Mouse (Mus musculus) macrophage (primary cell): ENCODE data around the gene Zfp518a. TPM values are rescaled to one million over a fixed set of nuclear protein-coding genes. Genes with fewer than 3 reads are reported as not detected.

Source experiments
- H3K27ac ChIP-seq: fragments of 350-480 bp; formaldehyde crosslinking; 2 replicates; pipeline ENCODE4 v1.9.0; 2021
- H3K36me3 ChIP-seq: fragments of 350-480 bp; formaldehyde crosslinking; 2 replicates; pipeline ENCODE4 v1.9.0; 2021; ENCODE audit errors: inconsistent target
- H3K4me3 ChIP-seq: fragments of 350-480 bp; formaldehyde crosslinking; 2 replicates; pipeline ENCODE4 v1.9.0; 2021; ENCODE audit errors: inconsistent target
- H3K79me2 ChIP-seq: fragments of 350-480 bp; formaldehyde crosslinking; 2 replicates; pipeline ENCODE4 v1.9.0; 2021; ENCODE audit errors: inconsistent target
- WGBS: methylation state at CpG from one replicate; pipeline ENCODE4 v1.1.7; 2026; ENCODE audit warnings: inconsistent platforms; ENCODE audit not compliant: missing documents; 5-methylcytosine and 5-hydroxymethylcytosine counted together
- polyA plus RNA-seq: library from polyadenylated mRNA; stranded (reverse); fragments of 250-400 nt; gene quantifications from 3 replicates; pipeline ENCODE4 v1.2.4, GENCODE M21; 2018; ENCODE audit warnings: inconsistent platforms
- total RNA-seq, 78 experiments: library from RNA; depleted of rRNA; stranded (reverse); fragments of 250-400 nt; gene quantifications; 1 replicate in 9 of 78; 2 replicates in 24 of 78; 3 replicates in 43 of 78; 4 replicates in 2 of 78; pipeline ENCODE4 v1.2.4; 2018; ENCODE audit warnings: inconsistent platforms in 56 of 78

The Zfp518a gene
- 10 to 100 TPM in 20 of 26 experiments, 1 to 10 TPM in 6; 5.4 to 30.3 (median 16.6) TPM for total RNA-seq (2018; cell fraction: chromatin; rRNA removed)
- 10 to 100 TPM in 19 of 26 experiments, 1 to 10 TPM in 7; 5.2 to 18.4 (median 12.7) TPM for total RNA-seq (2018; cell fraction: cytosol; rRNA removed)
- total RNA-seq (2018; cell fraction: nucleus; rRNA removed): 10 to 100 TPM in 18 of 26 experiments, 1 to 10 TPM in 8; 6.3 to 34.1 (median 13.3) TPM
- 10.6 to 12.6 TPM (median 10.7 TPM) in 3 replicates for polyA plus RNA-seq

DNA sequence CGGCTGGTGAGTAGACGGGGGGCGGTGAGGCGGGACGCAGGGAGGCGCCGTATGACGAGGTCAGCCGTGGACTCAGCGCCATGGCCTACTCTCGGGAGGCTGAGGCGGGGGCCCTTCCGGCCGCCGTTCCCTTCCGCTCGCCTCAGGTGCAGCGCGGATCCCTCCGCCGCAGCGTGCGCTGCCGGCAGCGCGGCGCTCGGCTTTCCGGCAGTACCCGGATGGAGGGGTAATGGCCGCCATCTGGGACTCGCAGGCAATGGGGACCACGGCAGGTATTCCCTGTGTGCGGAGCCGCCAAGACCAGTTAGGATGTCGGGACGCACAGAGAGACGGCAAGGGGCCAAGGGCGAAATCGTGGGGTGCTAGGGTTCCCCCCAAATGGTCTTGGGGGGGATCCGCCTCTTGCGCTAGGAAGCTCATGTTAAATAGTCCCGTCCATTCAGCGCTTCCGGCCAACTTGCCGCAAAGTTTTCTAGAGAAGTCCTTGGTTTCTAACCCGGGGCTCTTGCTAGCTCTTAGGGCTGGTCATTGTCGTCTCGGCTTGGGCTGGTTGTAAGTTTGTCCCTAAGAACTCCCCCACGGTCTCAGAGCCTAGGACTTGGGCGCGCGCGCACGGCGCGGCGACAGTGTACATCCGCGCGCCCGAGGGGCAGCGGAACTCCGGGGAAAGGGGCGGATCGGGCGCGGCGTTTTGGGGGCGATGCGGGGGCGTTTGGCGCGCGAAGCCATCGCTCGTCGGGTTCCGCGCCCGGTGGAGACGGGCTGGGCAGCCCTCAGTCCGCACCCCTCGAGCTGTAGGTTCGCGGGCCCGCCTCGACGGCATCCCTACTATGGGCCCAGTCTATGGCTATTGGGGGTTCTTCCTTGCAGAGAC is at the start of gene Zfp518a:
Gene Zfp518a (plus strand): TSS at position 187 of the 874 bp plus-strand sequence.
- Histone ChIP-seq H3K4me3 (peak within 1 kb of the TSS; percentile 83), H3K27ac (peak within 1 kb of the TSS; percentile 94), H3K79me2 (peaks cover 23% of the 10 kb centered on the region; the same call in 1 of the 2 replicates), H3K36me3 (no peaks in the 10 kb centered on the region)
- WGBS: under 1% methylated on average over 83 of the region's 89 CpGs

DNA sequence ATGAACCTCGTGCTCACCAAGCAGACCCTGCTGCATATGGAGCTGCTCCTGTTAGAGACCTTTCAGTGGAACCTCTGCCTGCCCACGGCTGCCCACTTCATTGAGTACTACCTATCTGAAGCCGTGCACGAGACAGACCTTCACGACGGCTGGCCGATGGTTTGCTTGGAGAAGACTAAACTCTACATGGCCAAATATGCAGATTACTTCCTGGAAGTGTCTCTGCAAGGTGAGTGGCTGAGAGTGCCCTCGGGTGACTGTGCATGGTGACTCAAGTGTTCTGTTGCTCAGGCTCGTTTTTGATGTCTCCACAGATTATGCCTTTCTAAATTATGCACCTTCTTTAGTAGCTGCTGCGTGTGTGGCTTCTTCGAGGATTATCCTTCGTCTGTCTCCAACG is 49.8 kb upstream of the Zfp518a start:
- no peaks in the 10 kb centered on the region for H3K79me2 ChIP-seq
- no peak overlapping the region for H3K4me3 ChIP-seq
- no peak overlapping the region for H3K27ac ChIP-seq
- H3K36me3 ChIP-seq: peaks cover 63% of the 10 kb centered on the region
- WGBS: 92% methylated on average over 13 of the region's 13 CpGs

DNA sequence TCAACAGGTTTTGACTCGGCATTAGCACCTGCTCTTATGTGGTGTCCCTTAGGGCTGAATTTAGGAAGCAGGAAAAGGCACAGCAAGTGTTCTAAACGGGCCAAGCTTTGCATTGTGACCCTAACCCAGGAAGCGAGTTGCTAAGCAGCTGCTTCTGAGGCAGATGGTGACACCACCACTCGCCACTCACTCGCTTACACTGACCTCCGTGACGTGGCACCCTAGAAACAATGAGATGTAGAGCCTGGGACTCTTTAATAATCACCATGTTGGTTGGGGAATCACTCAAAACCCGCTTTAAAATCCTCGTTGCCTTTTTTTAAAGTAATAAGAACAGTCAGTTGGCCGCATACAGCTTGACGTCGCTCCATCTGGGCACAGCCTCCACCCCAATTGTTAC is 45.1 kb upstream of the Zfp518a start:
- no peak overlapping the region for H3K27ac ChIP-seq
- H3K79me2 ChIP-seq: no peaks in the 10 kb centered on the region
- peaks cover 41% of the 10 kb centered on the region for H3K36me3 ChIP-seq
- no peak overlapping the region for H3K4me3 ChIP-seq
- WGBS: 86% methylated on average over 12 of the region's 12 CpGs

DNA sequence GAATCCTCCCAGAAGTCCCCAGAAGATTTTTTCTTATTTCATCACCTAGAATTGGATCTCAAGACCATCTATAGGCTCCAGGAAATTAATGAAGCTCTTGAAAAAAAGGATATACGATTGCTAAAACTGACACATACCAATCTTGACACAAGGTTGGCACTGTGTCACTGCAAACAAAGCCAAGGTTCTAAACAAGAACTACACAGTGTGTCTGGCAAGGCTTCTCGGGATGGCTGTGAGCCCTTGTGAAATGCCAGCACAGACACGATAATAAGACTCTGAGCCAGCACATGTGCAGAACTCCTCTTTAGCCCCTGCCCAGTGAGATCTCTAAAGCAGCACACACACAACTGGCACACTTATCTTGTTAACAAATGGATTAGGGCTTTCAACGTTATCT is 35.0 kb upstream of the Zfp518a start:
- Histone ChIP-seq H3K4me3 (no peak overlapping the region), H3K27ac (no peak overlapping the region), H3K36me3 (no peaks in the 10 kb centered on the region), H3K79me2 (no peaks in the 10 kb centered on the region)
- WGBS: 81% methylated on average over 4 of the region's 4 CpGs

DNA sequence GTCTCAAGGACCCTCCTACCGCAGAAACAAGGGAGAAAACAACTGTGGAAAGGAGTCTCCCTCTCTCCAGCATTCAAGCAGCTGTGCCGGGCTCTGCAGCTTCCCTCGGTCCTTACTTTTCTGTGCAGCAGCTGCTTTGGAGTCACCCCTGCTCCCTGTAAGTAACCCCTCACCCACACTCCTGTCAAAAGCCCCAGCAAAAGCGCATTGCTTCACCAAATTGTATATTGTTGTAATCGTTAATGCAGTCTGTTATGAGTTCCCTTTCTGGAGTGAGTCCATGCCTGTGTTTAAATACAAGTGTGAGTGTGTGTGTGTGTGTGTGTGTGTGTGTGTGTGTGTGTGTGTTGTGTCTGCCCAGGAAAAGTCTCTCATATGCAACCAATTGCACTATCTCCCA is 26.2 kb upstream of the Zfp518a start:
- WGBS: 51% methylated on average over 5 of the region's 5 CpGs
- Histone ChIP-seq H3K27ac (no peak overlapping the region), H3K79me2 (no peaks in the 10 kb centered on the region), H3K36me3 (no peaks in the 10 kb centered on the region), H3K4me3 (no peak overlapping the region)

DNA sequence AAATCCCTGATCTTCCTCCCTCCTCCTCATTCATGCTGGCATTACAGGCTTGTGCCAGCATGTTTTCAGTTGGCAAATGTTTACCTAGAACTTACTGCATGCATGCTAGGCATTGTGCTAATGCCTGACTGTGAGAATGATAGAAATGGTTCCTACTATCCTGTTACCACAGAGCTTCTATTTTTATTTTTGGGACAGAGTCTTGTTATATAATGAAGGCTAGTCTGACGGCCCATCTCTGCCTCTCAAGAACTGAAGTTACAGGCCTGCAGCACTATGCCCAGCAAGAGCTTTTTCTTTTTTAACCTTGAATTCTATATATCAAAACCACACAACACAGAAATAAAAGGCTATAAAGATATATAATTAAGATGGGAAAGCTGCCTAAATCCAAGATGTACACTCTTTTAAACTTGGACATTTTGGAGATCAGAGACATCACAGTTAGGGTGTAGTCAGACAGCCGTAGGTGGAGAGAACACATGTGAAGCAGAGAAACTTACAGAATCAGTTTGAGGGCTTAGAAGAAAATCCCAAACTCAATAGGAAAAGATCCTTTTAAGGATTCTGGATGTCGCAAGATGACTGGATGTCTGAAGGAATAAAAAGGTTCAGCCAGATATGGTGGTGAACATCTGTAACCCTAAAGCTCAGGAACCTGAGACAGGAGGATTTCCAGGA is 24.9 kb upstream of the Zfp518a start:
- Histone ChIP-seq H3K4me3 (no peak overlapping the region), H3K79me2 (no peaks in the 10 kb centered on the region), H3K36me3 (no peaks in the 10 kb centered on the region), H3K27ac (no peak overlapping the region)
- WGBS: 94% methylated on average over 3 of the region's 3 CpGs

DNA sequence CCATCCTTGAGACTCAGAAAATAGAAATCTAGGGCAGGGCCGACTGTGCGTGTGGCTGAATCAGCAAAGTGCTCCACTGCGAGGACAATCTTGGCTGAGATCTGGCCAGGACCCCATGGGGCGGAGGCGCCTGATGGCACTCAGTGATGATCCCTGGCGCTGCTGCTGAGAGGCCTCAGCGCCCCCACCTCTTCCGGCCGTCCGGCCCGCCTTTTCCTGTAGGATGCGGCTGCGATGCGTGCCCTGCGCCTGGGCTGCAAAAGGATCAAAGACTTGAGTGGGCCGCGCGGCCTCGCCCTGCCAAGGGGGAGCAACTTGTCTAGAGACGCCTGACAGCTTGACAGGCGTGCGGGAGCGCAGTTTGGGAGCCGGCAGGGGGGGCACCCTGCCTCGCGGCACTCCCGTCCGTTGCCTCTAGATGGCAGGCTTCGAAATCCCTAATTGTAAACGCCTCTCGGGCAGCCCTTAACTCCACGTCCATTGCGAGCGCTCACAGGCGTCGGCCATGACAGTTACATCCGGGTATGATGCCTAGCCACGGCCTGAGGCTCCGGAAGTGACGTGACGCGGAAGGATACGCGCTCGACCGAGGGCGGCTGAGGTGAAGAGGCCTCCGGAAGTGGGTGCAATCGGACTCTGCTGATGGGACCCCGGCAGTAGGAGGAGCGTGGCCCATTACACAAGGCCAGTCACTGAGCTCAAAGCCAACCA is 21.4 kb upstream of the Zfp518a start:
- Histone ChIP-seq H3K4me3 (no peak overlapping the region; the same call in 1 of the 2 replicates), H3K36me3 (no peaks in the 10 kb centered on the region), H3K79me2 (no peaks in the 10 kb centered on the region), H3K27ac (no peak overlapping the region)
- 29% methylated on average over 42 of the region's 51 CpGs for WGBS

DNA sequence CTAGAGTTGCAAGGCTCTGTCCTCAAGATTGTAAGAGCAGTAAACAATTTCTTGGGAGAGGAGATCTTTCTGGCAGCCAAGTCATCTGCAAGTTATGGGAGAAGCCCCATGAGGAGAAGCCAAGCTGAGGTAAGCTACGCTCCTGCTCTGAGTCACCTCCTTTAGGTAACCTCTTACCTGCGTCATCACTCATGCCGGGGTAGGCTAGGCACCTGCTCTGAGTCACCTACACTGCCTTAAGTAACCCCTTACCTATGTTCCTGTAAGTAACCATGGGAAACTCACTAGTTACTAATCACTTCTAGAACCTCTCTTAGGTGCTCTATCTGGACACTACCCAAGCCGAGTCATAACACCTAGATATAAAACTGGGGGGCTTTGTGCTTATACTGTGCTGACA is 12.8 kb upstream of the Zfp518a start:
- Histone ChIP-seq H3K36me3 (no peaks in the 10 kb centered on the region), H3K79me2 (no peaks in the 10 kb centered on the region), H3K27ac (no peak overlapping the region), H3K4me3 (no peak overlapping the region)
- 95% methylated on average over 4 of the region's 4 CpGs for WGBS

DNA sequence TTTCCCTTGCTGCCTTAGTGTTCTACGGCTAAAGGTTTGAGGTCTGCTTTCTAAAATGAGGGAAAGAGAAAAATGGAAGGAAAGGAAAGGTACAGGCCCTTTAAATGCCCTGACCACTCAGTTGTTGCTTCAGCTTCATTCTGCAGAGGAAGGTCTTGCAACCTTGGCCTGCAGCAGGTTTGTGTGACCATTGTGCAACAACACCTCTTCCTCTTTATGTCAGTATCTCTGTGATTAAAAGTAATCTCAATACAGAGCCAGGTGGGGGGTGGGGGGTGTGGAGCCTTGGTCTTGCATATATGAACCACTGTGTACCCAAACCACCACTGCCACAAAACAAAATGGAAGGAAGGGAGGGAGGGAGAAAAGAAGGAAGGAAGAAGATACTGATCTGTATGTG is 5.6 kb upstream of the Zfp518a start:
- 100% methylated on average over 1 of the region's 1 CpGs for WGBS
- H3K36me3 ChIP-seq: no peaks in the 10 kb centered on the region
- H3K27ac ChIP-seq: no peak overlapping the region
- H3K79me2 ChIP-seq: no peaks in the 10 kb centered on the region
- no peak overlapping the region for H3K4me3 ChIP-seq

DNA sequence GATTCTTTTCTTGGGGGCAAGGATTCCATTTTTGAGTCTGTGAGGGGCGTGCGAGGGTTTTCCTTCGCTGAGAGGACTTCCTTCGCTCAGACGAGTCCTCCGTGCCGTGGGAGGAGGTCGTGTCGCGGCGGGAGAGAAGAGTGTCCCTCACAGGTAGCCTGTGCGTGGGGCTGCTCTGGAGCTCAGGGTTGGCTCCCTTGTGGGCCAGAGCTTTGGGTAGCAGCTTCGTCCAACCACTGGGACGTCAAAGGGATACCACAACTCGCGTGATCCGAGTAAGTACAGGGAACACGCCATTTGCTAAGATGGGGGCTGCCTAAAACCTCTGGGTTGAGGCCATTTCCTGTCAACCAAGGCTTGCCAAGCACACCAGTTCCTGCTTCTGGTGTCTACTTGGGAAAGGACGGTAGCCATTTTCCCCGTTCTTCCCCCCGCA is 416 bp upstream of the Zfp518a start:
- H3K36me3 ChIP-seq: no peaks in the 10 kb centered on the region
- 68% methylated on average over 21 of the region's 21 CpGs for WGBS
- H3K4me3 ChIP-seq: peak overlapping the region; percentile 83
- H3K79me2 ChIP-seq: peaks cover 23% of the 10 kb centered on the region; the same call in 1 of the 2 replicates
- H3K27ac ChIP-seq: peak overlapping the region; percentile 94

DNA sequence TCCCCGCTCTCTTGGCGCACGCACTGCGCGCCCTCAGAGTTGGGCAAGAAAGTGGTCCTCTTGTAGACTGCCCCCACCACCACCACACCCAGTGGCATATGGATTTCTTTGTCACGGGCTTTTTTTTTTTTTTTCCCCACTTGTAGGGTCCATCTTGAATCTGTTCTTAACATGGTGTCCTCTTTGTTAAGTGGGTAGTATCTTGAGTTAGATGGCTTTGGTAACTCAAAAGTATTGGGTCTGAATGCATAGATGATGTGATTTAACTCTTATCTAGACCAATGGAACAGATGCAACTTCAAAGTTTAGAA is 843 bp downstream of the Zfp518a start:
- Histone ChIP-seq H3K4me3 (peak overlapping the region; percentile 83), H3K79me2 (peaks cover 23% of the 10 kb centered on the region; the same call in 1 of the 2 replicates), H3K27ac (peak overlapping the region; percentile 94), H3K36me3 (no peaks in the 10 kb centered on the region)
- WGBS: 7% methylated on average over 5 of the region's 6 CpGs

DNA sequence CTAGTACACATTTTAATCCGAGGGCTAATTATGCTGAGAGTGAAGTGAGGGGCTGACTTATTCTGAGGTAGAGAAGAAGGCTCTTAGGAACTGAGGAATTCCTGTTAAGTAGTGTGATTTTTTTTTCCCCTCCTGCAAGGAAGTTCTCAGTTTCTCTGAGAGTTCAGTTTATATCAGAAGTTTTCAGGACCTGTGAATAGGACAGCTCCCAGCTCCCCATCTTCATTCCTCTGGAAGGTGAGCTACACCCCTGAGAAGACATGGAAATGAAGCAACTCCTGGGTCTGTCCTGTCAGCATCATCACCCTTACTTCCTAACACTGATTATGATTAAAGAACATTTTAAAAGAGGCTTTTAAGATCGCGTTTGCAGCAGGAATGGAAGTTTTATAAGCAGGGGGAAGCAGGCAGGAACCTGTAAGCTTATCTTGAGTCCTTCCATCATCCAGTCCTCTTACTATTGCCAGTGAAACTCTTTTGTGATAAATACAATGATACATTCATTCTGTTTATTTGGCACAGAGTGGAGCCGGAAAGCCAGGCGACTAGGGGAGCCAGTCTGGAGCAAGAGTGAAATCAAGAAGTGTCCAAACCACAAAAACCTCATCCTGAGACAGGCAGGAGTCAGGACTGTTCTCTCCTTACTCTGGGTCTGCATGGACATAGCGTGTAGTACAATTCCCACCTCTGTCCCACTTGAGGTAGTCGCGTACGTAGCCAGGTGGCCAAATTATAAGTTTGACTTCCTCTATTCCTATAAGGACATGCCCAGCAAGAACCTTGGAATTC is 37.3 kb downstream of the Zfp518a start:
- WGBS: 59% methylated on average over 9 of the region's 9 CpGs
- Histone ChIP-seq H3K36me3 (peaks cover 74% of the 10 kb centered on the region), H3K79me2 (no peaks in the 10 kb centered on the region), H3K27ac (no peak overlapping the region), H3K4me3 (no peak overlapping the region)

DNA sequence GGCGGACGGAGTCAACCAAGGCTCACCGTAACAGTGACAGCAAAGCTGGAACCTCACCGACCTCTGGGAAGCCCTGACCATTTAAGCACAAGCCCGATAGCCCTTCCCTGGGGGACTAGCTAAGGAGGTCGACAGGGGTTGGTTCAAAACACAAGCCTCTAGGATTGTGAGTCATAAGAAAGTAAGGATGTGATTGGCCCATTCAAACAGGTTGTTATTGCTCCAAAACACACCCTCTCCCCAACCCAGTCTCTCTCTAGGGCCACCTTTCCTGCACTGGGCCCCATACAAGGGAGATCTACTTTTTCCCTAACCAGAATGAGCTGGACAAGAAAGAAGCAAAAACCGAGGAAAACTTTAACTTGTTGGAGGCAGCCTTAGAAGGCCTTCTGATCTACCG is 40.9 kb downstream of the Zfp518a start:
- Histone ChIP-seq H3K79me2 (no peaks in the 10 kb centered on the region), H3K4me3 (no peak overlapping the region), H3K27ac (no peak overlapping the region), H3K36me3 (peaks cover 83% of the 10 kb centered on the region)
- WGBS: 82% methylated on average over 8 of the region's 8 CpGs

DNA sequence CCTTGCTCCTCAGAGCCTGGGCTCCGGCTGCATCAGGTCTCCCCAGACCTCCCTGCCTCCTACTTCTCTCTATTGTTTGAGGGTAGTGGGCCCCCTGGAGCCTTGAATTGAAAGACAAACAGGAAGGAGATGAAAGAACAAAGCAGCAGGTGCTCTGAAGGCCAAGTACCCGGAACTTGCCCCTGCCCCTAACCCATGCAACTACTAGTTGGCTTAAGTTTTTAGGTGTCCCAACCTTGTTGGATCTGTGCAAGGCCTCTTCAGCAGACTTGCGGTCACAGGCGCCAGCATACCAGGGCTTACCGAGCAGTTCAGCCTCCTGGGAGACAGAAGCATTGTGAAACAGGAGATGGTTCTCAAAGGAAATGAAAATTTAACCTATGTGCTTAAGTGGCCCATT is 41.5 kb downstream of the Zfp518a start:
- Histone ChIP-seq H3K27ac (no peak overlapping the region), H3K4me3 (no peak overlapping the region), H3K79me2 (no peaks in the 10 kb centered on the region), H3K36me3 (peaks cover 89% of the 10 kb centered on the region)
- 57% methylated on average over 5 of the region's 5 CpGs for WGBS
